8 mouse cellular contexts compared by ENCODE assay signal in genomic region chr13:73405720-73406629, GRCm38 (mm10).
A peak's percentile ranks its signal among the peaks of the same experiment; 100 is the strongest.
DNase-seq lines count a peak whose midpoint lies in the region; ATAC-seq and TF ChIP-seq lines count a peak whose summit lies in the region.

No protein-coding gene starts in this region.

- H3K9me3 ChIP-seq in forebrain, embryonic 10.5 days = no peaks in the 10 kb centered on the region
- H3K9me3 ChIP-seq in forebrain, embryonic 16.5 days (ENCODE audit: control insufficient read depth, low read length) = no peaks in the 10 kb centered on the region
- peaks cover 11% of the 10 kb centered on the region for H3K9me3 ChIP-seq in E14TG2a.4 (ENCODE audit: low read length)
- H3K9me3 ChIP-seq in embryonic facial prominence, embryonic 10.5 days = no peaks in the 10 kb centered on the region
- H3K9me3 ChIP-seq in heart, embryonic 14.5 days (ENCODE audit: control insufficient read depth, low read length) = no peaks in the 10 kb centered on the region
- no peaks in the 10 kb centered on the region for H3K9me3 ChIP-seq in midbrain, postnatal 0 days (ENCODE audit: low read length)

- ATAC-seq in forebrain, embryonic 16.5 days = no peak
- ATAC-seq in heart, embryonic 14.5 days (ENCODE audit: insufficient number of reproducible peaks, insufficient read depth, low FRiP score, low read depth) = peak; percentile 80; the same call in 1 of the 2 replicates
- ATAC-seq in midbrain, postnatal 0 days (ENCODE audit: low FRiP score) = no peak

- H3K4me1 ChIP-seq in forebrain, embryonic 10.5 days = peaks cover 8% of the 10 kb centered on the region
- no peaks in the 10 kb centered on the region for H3K4me1 ChIP-seq in forebrain, embryonic 16.5 days (replicated peaks; ENCODE audit: control insufficient read depth, insufficient read depth, low read length)
- H3K4me1 ChIP-seq in E14TG2a.4 (replicated peaks; ENCODE audit: low read depth, low read length) = peaks cover 8% of the 10 kb centered on the region
- peaks cover 11% of the 10 kb centered on the region for H3K4me1 ChIP-seq in embryonic facial prominence, embryonic 10.5 days
- H3K4me1 ChIP-seq in heart, embryonic 14.5 days (ENCODE audit: control insufficient read depth in 2 of 2, insufficient read depth in 2 of 2, low read length in 2 of 2) = peaks cover 0 to 3% of the 10 kb centered on the region in 2 experiments; a peak in 1 of 4 replicates
- no peaks in the 10 kb centered on the region for H3K4me1 ChIP-seq in midbrain, postnatal 0 days (ENCODE audit: insufficient read depth, low read length)

- peak; percentile 37; the same call in 1 of the 2 replicates for TF ChIP-seq CTCF in E14TG2a.4 (conservative IDR thresholded peaks at IDR 0.05; ENCODE audit: low read length)
- peak; percentile 63 for TF ChIP-seq CTCF in midbrain, postnatal 0 days (IDR thresholded peaks at IDR 0.05)

- WGBS in forebrain, embryonic 10.5 days = 16% methylated on average over 20 of the region's 20 CpGs
- WGBS in forebrain, embryonic 16.5 days = 17% methylated on average over 20 of the region's 20 CpGs
- 17% methylated on average over 20 of the region's 20 CpGs for WGBS in embryonic facial prominence, embryonic 10.5 days
- WGBS in heart, embryonic 14.5 days = 12% methylated on average over 20 of the region's 20 CpGs
- WGBS in midbrain, postnatal 0 days = 21% methylated on average over 20 of the region's 20 CpGs

- DNase-seq in forebrain, embryonic 10.5 days (ENCODE audit: extremely low spot score, low spot score) = peak; percentile 82
- peak; percentile 91 for DNase-seq in embryonic facial prominence, embryonic 10.5 days (ENCODE audit: low spot score)
- peak; percentile 81 to 86 for DNase-seq in kidney, postnatal 4 days
- DNase-seq in midbrain, postnatal 0 days (ENCODE audit: low spot score) = peak; percentile 40
- DNase-seq in urinary bladder, adult 2 months (ENCODE audit: low spot score) = no peak

- H3K27me3 ChIP-seq in forebrain, embryonic 10.5 days (ENCODE audit: poor library complexity, severe bottlenecking) = peaks cover 13% of the 10 kb centered on the region
- H3K27me3 ChIP-seq in forebrain, embryonic 16.5 days (replicated peaks; ENCODE audit: control insufficient read depth, insufficient read depth, low read length) = no peaks in the 10 kb centered on the region
- peaks cover 15% of the 10 kb centered on the region for H3K27me3 ChIP-seq in E14TG2a.4 (ENCODE audit: insufficient read depth, low read length)
- peaks cover 20% of the 10 kb centered on the region; the same call in 1 of the 2 replicates for H3K27me3 ChIP-seq in embryonic facial prominence, embryonic 10.5 days (replicated peaks; ENCODE audit: low read depth, poor library complexity, severe bottlenecking)
- peaks cover 6% of the 10 kb centered on the region for H3K27me3 ChIP-seq in heart, embryonic 14.5 days (ENCODE audit: control insufficient read depth, insufficient read depth, low read length)
- H3K27me3 ChIP-seq in midbrain, postnatal 0 days (ENCODE audit: insufficient read depth, low read length) = peaks cover 13% of the 10 kb centered on the region

- no peaks in the 10 kb centered on the region for H3K36me3 ChIP-seq in forebrain, embryonic 10.5 days (replicated peaks)
- H3K36me3 ChIP-seq in forebrain, embryonic 16.5 days (ENCODE audit: control insufficient read depth, insufficient read depth) = no peaks in the 10 kb centered on the region
- H3K36me3 ChIP-seq in E14TG2a.4 (ENCODE audit: insufficient read depth, low read length) = no peaks in the 10 kb centered on the region
- no peaks in the 10 kb centered on the region for H3K36me3 ChIP-seq in embryonic facial prominence, embryonic 10.5 days (replicated peaks)
- no peaks in the 10 kb centered on the region for H3K36me3 ChIP-seq in heart, embryonic 14.5 days (ENCODE audit: control insufficient read depth, insufficient read depth, low read length)
- no peaks in the 10 kb centered on the region for H3K36me3 ChIP-seq in midbrain, postnatal 0 days (ENCODE audit: insufficient read depth, low read length)

- H3K4me2 ChIP-seq in forebrain, embryonic 16.5 days (ENCODE audit: low read length) = no peak overlapping the region
- H3K4me2 ChIP-seq in heart, embryonic 14.5 days (ENCODE audit: low read length) = peak overlapping the region; percentile 55
- no peak overlapping the region for H3K4me2 ChIP-seq in midbrain, postnatal 0 days (ENCODE audit: low read depth, low read length, poor library complexity, severe bottlenecking)

- 0 out of 2 replicates have a peak overlapping the region, but pooled peaks have one; percentile 26 for H3K27ac ChIP-seq in forebrain, embryonic 10.5 days
- no peak overlapping the region for H3K27ac ChIP-seq in forebrain, embryonic 16.5 days (ENCODE audit: low read length)
- peak overlapping the region; percentile 48; the same call in 1 of the 2 replicates for H3K27ac ChIP-seq in embryonic facial prominence, embryonic 10.5 days (replicated peaks)
- no peak overlapping the region for H3K27ac ChIP-seq in heart, embryonic 14.5 days (replicated peaks in 1 of 2; ENCODE audit: control insufficient read depth in 1 of 2, insufficient read depth in 1 of 2, low read depth in 2 of 2, low read length in 2 of 2)
- no peak overlapping the region for H3K27ac ChIP-seq in midbrain, postnatal 0 days (ENCODE audit: low read depth, low read length)

- H3K9ac ChIP-seq in forebrain, embryonic 16.5 days (replicated peaks; ENCODE audit: low read depth, low read length) = no peak overlapping the region
- no peak overlapping the region for H3K9ac ChIP-seq in heart, embryonic 14.5 days (ENCODE audit: low read length)
- no peak overlapping the region for H3K9ac ChIP-seq in midbrain, postnatal 0 days (replicated peaks; ENCODE audit: low read length, poor library complexity, severe bottlenecking)

- H3K4me3 ChIP-seq in forebrain, embryonic 10.5 days = peak overlapping the region; percentile 17
- no peak overlapping the region for H3K4me3 ChIP-seq in forebrain, embryonic 16.5 days (replicated peaks; ENCODE audit: low read length)
- H3K4me3 ChIP-seq in E14TG2a.4 (replicated peaks; ENCODE audit: low read length) = peak overlapping the region; percentile 37
- H3K4me3 ChIP-seq in embryonic facial prominence, embryonic 10.5 days = peak overlapping the region; percentile 43
- H3K4me3 ChIP-seq in heart, embryonic 14.5 days (ENCODE audit: control insufficient read depth in 1 of 2, insufficient read depth in 1 of 2, low read depth in 1 of 2, low read length in 2 of 2) = no peak overlapping the region
- no peak overlapping the region for H3K4me3 ChIP-seq in midbrain, postnatal 0 days (ENCODE audit: low read depth, low read length)

Comparison
In these comparisons a context has a peak if more than half of its experiments do, and no peak if none do; other contexts are left out.
1. H3K27ac ChIP-seq: peak in forebrain, embryonic 10.5 days (single experiment) and embryonic facial prominence, embryonic 10.5 days (single experiment); none in forebrain, embryonic 16.5 days (single experiment), heart, embryonic 14.5 days (0 of 2) and midbrain, postnatal 0 days (single experiment).
2. H3K4me3 ChIP-seq: peak in forebrain, embryonic 10.5 days (single experiment), E14TG2a.4 (single experiment) and embryonic facial prominence, embryonic 10.5 days (single experiment); none in forebrain, embryonic 16.5 days (single experiment), heart, embryonic 14.5 days (0 of 2) and midbrain, postnatal 0 days (single experiment).